Mouse (Mus musculus) embryonic facial prominence, embryonic 10.5 days (tissue): ENCODE results near the gene Smyd1. TPM values are rescaled to one million over a fixed set of nuclear protein-coding genes. Genes with fewer than 3 reads are reported as not detected.
"Not testable (repeated sequence)": the region's sequence is repeated elsewhere in the genome, so short reads cannot be mapped to it uniquely, and the experiment has no call there.

ENCODE experiments used
- DNase-seq: peaks from one replicate; pipeline ENCODE4 v3.0.0-alpha.2; 2017; ENCODE audit warnings: low spot score
- H3K27ac ChIP-seq: fragments of 300-500 bp; sonication (generic); replicated peaks from 2 replicates; pipeline ENCODE4 v1.5.1; 2016; ENCODE audit warnings: mild to moderate bottlenecking
- H3K27me3 ChIP-seq: fragments of 300-500 bp; sonication (generic); replicated peaks from 2 replicates; pipeline ENCODE4 v1.6.1; 2016; ENCODE audit warnings: low read depth, mild to moderate bottlenecking; ENCODE audit not compliant: poor library complexity, severe bottlenecking
- H3K36me3 ChIP-seq: fragments of 300-500 bp; sonication (generic); replicated peaks from 2 replicates; pipeline ENCODE4 v1.6.1; 2016; ENCODE audit warnings: mild to moderate bottlenecking, moderate library complexity
- H3K4me1 ChIP-seq: fragments of 300-500 bp; sonication (generic); 2 replicates; pipeline ENCODE4 v1.6.1; 2016
- H3K4me3 ChIP-seq: fragments of 300-500 bp; sonication (generic); 2 replicates; pipeline ENCODE4 v1.5.1; 2016; ENCODE audit warnings: mild to moderate bottlenecking, moderate library complexity
- H3K9me3 ChIP-seq: fragments of 300-500 bp; sonication (generic); 2 replicates; pipeline ENCODE4 v1.6.1; 2016; ENCODE audit warnings: mild to moderate bottlenecking
- WGBS: fragments of 180-500 bp; shearing (Covaris S2); methylation state at CpG from one replicate; pipeline ENCODE4 v1.1.7; 2016; 5-methylcytosine and 5-hydroxymethylcytosine counted together
- polyA plus RNA-seq: library from polyadenylated mRNA; unstranded; fragments of >200 nt; fragmentation: Nextera tagmentation; extraction: Ambion mirVana; gene quantifications from 2 replicates; pipeline ENCODE4 v1.2.1, GENCODE M21; 2016

Gene Smyd1
- polyA plus RNA-seq, 1 experiment from 2014 or later = 0.25 TPM

DNA sequence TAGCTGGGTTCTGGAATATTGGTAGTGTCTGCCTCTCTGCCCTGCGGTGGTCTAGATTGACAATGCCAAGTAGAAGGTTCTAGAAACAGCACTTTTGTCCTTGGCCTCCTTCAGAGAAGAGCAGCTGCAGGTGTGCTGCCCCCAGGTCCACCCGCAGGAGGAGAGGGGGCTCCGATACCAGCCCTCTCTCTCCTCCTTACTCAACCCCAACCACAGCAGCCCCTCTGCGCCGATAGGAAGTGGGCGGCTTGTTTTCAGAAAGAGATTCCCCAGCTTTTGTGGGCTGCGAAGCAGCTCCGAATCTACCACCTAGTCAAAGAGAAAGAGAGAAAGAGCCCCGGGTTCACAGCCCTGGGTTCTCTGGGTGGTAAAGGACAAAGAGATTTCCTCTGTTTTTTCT lies 19.1 kb upstream of the Smyd1 start:
- Histone ChIP-seq H3K27ac (no peak overlapping the region), H3K9me3 (no peaks in the 10 kb centered on the region), H3K4me1 (no peaks in the 10 kb centered on the region), H3K4me3 (no peak overlapping the region), H3K36me3 (no peaks in the 10 kb centered on the region), H3K27me3 (no peaks in the 10 kb centered on the region)
- no peak for DNase-seq
- WGBS = 92% methylated on average over 9 of the region's 9 CpGs

- Histone ChIP-seq H3K9me3 (no peaks in the 10 kb centered on the region), H3K27me3 (no peaks in the 10 kb centered on the region), H3K4me3 (no peak overlapping the region), H3K36me3 (no peaks in the 10 kb centered on the region), H3K4me1 (no peaks in the 10 kb centered on the region), H3K27ac (no peak overlapping the region)
- no peak for DNase-seq
- 77% methylated on average over 4 of the region's 4 CpGs for WGBS
Observed at GRCm38 (mm10) chr6:71339351-71339750, 17.3 kb upstream of the Smyd1 start.

DNA sequence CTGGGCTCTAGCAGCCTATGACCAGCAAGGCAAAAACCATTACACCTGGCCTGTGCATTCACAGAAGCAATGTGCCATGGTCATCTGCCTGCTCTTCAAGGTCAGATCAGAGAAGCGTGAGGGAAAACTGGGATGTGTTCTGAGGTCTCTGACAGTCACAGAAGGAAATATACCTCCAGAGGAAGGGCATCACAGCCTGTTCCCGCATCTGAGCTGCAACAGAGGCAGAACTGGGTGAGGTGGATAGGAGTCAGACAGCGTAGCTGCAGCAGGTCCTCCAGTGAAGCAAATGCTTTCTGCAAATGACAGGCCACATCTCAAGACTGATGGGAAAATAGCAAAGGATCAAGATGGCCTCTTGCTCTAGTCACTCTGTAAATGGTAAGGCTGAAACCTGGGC lies 16.9 kb upstream of the Smyd1 start:
- Histone ChIP-seq H3K36me3 (no peaks in the 10 kb centered on the region), H3K4me3 (no peak overlapping the region), H3K9me3 (no peaks in the 10 kb centered on the region), H3K27ac (no peak overlapping the region), H3K4me1 (no peaks in the 10 kb centered on the region), H3K27me3 (no peaks in the 10 kb centered on the region)
- 85% methylated on average over 3 of the region's 3 CpGs for WGBS
- DNase-seq = no peak

DNA sequence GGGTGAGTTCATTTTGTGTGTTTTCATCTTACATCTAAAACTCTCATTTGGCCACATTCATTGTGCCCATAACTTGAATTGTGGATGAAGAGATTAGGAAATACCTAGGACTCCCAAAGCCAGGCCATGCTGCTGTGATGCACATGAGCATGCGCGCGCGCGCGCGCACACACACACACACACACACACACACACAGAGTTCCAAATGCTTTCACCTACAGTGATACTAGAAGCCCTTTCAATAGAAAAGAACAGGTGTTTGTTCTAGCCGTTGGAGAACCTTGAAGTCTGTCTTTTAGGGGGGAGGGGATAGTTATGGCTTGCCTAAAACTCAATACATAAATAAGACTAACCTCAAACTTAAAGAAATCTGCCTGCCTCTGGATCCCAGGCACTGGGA lies 15.6 kb upstream of the Smyd1 start:
- WGBS = 97% methylated on average over 8 of the region's 8 CpGs

GRCm38 (mm10) chr6:71333578-71334273 lies 11.7 kb upstream of the Smyd1 start:
- DNase-seq = no peak
- H3K27me3 ChIP-seq = no peaks in the 10 kb centered on the region
- 90% methylated on average over 11 of the region's 11 CpGs for WGBS
- no peaks in the 10 kb centered on the region for H3K9me3 ChIP-seq
- no peaks in the 10 kb centered on the region for H3K4me1 ChIP-seq
- no peaks in the 10 kb centered on the region for H3K36me3 ChIP-seq
- H3K27ac ChIP-seq = no peak overlapping the region
- no peak overlapping the region for H3K4me3 ChIP-seq

More for the DNA sequence above, 15.6 kb upstream of the Smyd1 start:
- Histone ChIP-seq H3K27me3 (no peaks in the 10 kb centered on the region), H3K36me3 (no peaks in the 10 kb centered on the region), H3K4me1 (no peaks in the 10 kb centered on the region), H3K27ac (no peak overlapping the region), H3K4me3 (no peak overlapping the region), H3K9me3 (no peaks in the 10 kb centered on the region)
- no peak for DNase-seq

GRCm38 (mm10) chr6:71333031-71333430 lies 11.0 kb upstream of the Smyd1 start:
- no peaks in the 10 kb centered on the region for H3K4me1 ChIP-seq
- H3K27me3 ChIP-seq = no peaks in the 10 kb centered on the region
- no peak overlapping the region for H3K4me3 ChIP-seq
- H3K9me3 ChIP-seq = no peaks in the 10 kb centered on the region
- no peaks in the 10 kb centered on the region for H3K36me3 ChIP-seq
- DNase-seq = no peak
- no peak overlapping the region for H3K27ac ChIP-seq
- 82% methylated on average over 3 of the region's 3 CpGs for WGBS

- WGBS = 86% methylated on average over 11 of the region's 11 CpGs
- no peaks in the 10 kb centered on the region for H3K9me3 ChIP-seq
- DNase-seq = no peak
- H3K4me1 ChIP-seq = no peaks in the 10 kb centered on the region
- H3K27ac ChIP-seq = no peak overlapping the region
- no peaks in the 10 kb centered on the region for H3K36me3 ChIP-seq
- H3K27me3 ChIP-seq = no peaks in the 10 kb centered on the region
- no peak overlapping the region for H3K4me3 ChIP-seq
Observed at GRCm38 (mm10) chr6:71332236-71332965, 10.4 kb upstream of the Smyd1 start.

DNA sequence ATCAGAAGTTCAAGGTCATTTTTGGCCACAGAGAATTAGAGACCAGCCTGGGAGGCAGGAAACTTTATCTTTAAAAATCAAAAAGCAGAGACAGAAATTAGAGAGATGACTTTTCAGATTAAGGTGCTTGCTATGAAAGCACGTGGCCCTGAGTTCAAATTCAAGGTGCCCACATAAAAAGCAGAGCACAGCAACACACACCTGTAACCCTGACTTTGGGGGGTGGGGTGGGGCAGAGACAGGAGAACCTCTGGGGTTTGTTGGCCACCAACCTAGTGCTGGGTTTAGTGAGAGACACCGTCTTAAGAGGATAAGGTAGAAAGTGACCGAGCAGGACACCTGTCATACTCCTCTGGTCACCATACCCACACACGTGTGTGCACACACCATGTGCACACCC lies 9.5 kb upstream of the Smyd1 start:
- not testable (repeated sequence) for H3K4me1 ChIP-seq, H3K36me3 ChIP-seq, H3K9me3 ChIP-seq, H3K27ac ChIP-seq, H3K27me3 ChIP-seq, H3K4me3 ChIP-seq, DNase-seq
- WGBS = 94% methylated on average over 3 of the region's 4 CpGs

DNA sequence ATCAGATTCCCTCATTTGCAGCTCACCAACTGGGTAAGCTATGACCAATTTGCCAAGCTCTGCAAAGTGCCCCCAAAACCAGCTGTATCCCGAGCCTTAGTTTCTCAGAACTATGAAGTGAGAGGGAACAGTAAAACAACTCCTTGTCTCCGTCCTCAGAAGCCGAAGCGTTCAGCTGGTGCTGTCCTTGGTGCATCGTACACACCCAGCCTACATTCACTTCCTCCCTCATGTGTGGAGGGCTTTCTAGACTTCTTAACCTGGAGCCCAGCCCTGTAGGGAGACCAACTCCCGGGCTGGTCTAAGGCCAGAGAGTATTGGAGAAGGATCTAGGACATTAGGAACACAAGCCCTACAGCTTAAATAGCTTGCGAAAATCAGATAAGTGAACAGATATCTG lies 8.5 kb upstream of the Smyd1 start:
- WGBS = 82% methylated on average over 7 of the region's 7 CpGs
- Histone ChIP-seq H3K27me3 (no peaks in the 10 kb centered on the region), H3K4me1 (no peaks in the 10 kb centered on the region)

DNA sequence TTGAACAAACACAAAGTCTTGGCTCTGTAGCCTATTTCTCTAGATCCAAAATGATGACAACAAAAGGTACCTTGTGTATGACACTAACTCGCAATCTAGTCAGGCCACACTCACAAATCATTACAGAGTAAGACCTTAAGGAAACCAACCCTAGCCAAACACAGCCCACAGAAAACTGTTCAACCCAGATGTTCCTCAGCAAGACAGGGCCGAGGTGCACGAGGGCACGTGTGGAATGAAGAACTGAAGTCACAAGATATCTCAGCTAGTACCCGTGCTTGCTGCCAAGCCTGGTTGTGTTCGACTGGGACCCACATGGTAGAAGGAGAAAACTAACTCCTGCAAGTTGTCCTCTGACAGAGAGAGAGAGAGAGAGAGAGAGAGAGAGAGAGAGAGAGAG lies 7.8 kb upstream of the Smyd1 start:
- Histone ChIP-seq H3K36me3 (no peaks in the 10 kb centered on the region), H3K9me3 (no peaks in the 10 kb centered on the region), H3K27ac (no peak overlapping the region), H3K4me1 (no peaks in the 10 kb centered on the region), H3K27me3 (no peaks in the 10 kb centered on the region), H3K4me3 (no peak overlapping the region)
- no peak for DNase-seq
- WGBS = 85% methylated on average over 6 of the region's 6 CpGs

More for the DNA sequence above, 8.5 kb upstream of the Smyd1 start:
- Histone ChIP-seq H3K9me3 (no peaks in the 10 kb centered on the region), H3K27ac (no peak overlapping the region), H3K36me3 (no peaks in the 10 kb centered on the region), H3K4me3 (no peak overlapping the region)
- no peak for DNase-seq

- 88% methylated on average over 9 of the region's 9 CpGs for WGBS
- H3K9me3 ChIP-seq = no peaks in the 10 kb centered on the region
- no peak overlapping the region for H3K27ac ChIP-seq
- no peaks in the 10 kb centered on the region for H3K4me1 ChIP-seq
- no peaks in the 10 kb centered on the region for H3K36me3 ChIP-seq
- H3K27me3 ChIP-seq = no peaks in the 10 kb centered on the region
- no peak overlapping the region for H3K4me3 ChIP-seq
- DNase-seq = no peak
Observed at GRCm38 (mm10) chr6:71324816-71325215, 2.8 kb upstream of the Smyd1 start.

DNA sequence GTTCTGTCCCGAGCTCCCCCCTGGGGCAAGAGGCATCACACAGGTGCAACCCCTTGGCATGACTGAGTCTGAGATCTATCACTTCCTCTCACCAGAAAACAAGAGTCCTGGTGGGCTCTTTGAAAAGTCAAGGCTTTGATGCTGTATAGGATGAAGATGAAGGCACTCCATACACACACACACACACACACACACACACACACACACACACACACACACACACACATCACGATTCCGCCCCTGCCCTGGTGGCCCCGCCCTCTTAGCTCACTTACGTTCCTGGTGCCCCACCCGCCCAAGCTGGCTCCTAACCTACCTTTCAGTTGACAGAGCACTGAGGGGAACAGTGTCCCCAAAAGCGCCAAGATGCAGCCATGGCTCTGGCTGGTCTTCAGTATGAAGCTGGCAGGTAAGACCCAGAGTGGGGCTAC lies 473 bp upstream of the Smyd1 start, which contains the start of gene Cd8b1:
Gene Cd8b1, plus strand, starts transcription at position 298 of the 431 bp plus-strand sequence.
- Histone ChIP-seq H3K9me3 (no peaks in the 10 kb centered on the region), H3K27me3 (no peaks in the 10 kb centered on the region), H3K4me1 (no peaks in the 10 kb centered on the region), H3K36me3 (no peaks in the 10 kb centered on the region), H3K27ac (no peak within 1 kb of the TSS), H3K4me3 (no peak within 1 kb of the TSS)
- no peak for DNase-seq
- WGBS = 90% methylated on average over 7 of the region's 7 CpGs

DNA sequence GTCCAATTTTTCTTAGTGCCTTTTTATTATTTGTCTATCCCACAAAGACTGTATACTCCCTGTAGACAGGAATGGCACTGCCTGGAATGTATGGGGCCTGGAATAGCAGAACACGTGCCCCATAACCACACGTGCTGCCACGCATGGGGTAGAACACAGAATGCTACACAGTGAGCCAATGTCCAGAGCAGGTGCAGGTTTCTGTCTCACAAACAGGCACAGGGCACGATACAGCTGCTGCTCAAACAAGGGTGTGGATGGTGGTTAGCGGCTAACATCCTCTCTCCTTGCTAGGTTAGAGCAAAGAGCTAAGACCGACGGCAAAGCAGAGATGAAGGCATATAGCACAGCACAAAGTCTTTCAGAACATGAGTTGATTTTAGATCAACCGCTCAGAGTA lies 14.5 kb downstream of the Smyd1 start:
- Histone ChIP-seq H3K27ac (no peak overlapping the region), H3K4me1 (no peaks in the 10 kb centered on the region), H3K4me3 (no peak overlapping the region), H3K9me3 (no peaks in the 10 kb centered on the region), H3K36me3 (no peaks in the 10 kb centered on the region), H3K27me3 (no peaks in the 10 kb centered on the region)
- DNase-seq = no peak
- 89% methylated on average over 8 of the region's 8 CpGs for WGBS
